ENCODE assay signal across 9 mouse cellular contexts in genomic region chr11:96300354-96301063, GRCm38 (mm10). TPM values are rescaled to one million over a fixed set of nuclear protein-coding genes. Genes with fewer than 3 reads are reported as not detected.
A peak's percentile ranks its signal among the peaks of the same experiment; 100 is the strongest.
DNase-seq lines count a peak whose midpoint lies in the region; ATAC-seq and TF ChIP-seq lines count a peak whose summit lies in the region.
"Had no signal": no experiment of that assay in that cellular context is flagged by ENCODE, and none has a peak within 500 bp of the region (broad histone marks: within the 10 kb centered on the region; RNA-seq: fewer than 3 reads in every experiment).

No protein-coding gene starts in this region.

- 3% methylated on average over 35 of the region's 35 CpGs for WGBS in lung, embryonic 14.5 days
- WGBS in hindbrain, embryonic 14.5 days = under 1% methylated on average over 35 of the region's 35 CpGs
- WGBS in kidney, postnatal 0 days = 17% methylated on average over 35 of the region's 35 CpGs
- 22% methylated on average over 35 of the region's 35 CpGs for WGBS in small intestine, adult 2 months
- 1% methylated on average over 35 of the region's 35 CpGs for WGBS in forebrain, embryonic 11.5 days

- peak; percentile 73 for DNase-seq in lung, embryonic 14.5 days
- DNase-seq in lung, postnatal 25 days (ENCODE audit: low spot score) = no peak
- DNase-seq in hindbrain, embryonic 14.5 days (ENCODE audit: low spot score) = no peak
- DNase-seq in kidney, postnatal 0 days (ENCODE audit: low spot score) = no peak
- no peak for DNase-seq in ovary, postnatal 36 days (ENCODE audit: low spot score)
- no peak for DNase-seq in forebrain, embryonic 11.5 days (ENCODE audit: low spot score)

- TF ChIP-seq CTCF in lung, embryonic 14.5 days (IDR thresholded peaks at IDR 0.05; ENCODE audit: low read depth) = no peak
- TF ChIP-seq CTCF in kidney, postnatal 0 days (IDR thresholded peaks at IDR 0.05; ENCODE audit: low read depth) = peak; percentile 32; the same call in 1 of the 2 replicates
- no peak for TF ChIP-seq CTCF in small intestine, adult 2 months (IDR thresholded peaks at IDR 0.05; ENCODE audit: extremely low read depth, insufficient read length, insufficient replicate concordance, low read depth, low read length)

- ATAC-seq in lung, embryonic 14.5 days (ENCODE audit: insufficient read depth) = no peak
- no peak for ATAC-seq in hindbrain, embryonic 14.5 days (ENCODE audit: low FRiP score)
- peak; percentile 19 for ATAC-seq in kidney, postnatal 0 days (replicated peaks; ENCODE audit: low FRiP score, low read depth)
- no peak for ATAC-seq in forebrain, embryonic 11.5 days (replicated peaks; ENCODE audit: low FRiP score)
- ATAC-seq: midbrain, embryonic 13.5 days had no signal

- H3K9me3 ChIP-seq in lung, embryonic 14.5 days (ENCODE audit: low read depth, low read length) = no peaks in the 10 kb centered on the region
- no peaks in the 10 kb centered on the region for H3K9me3 ChIP-seq in hindbrain, embryonic 14.5 days (ENCODE audit: control insufficient read depth, low read length)
- H3K9me3 ChIP-seq in kidney, postnatal 0 days (replicated peaks; ENCODE audit: low read length) = no peaks in the 10 kb centered on the region
- H3K9me3 ChIP-seq in forebrain, embryonic 11.5 days (ENCODE audit: control insufficient read depth, low read length) = no peaks in the 10 kb centered on the region
- H3K9me3 ChIP-seq: midbrain, embryonic 13.5 days had no signal

- peak overlapping the region; percentile 84 for H3K9ac ChIP-seq in lung, embryonic 14.5 days
- peak overlapping the region; percentile 97 for H3K9ac ChIP-seq in hindbrain, embryonic 14.5 days
- peak overlapping the region; percentile 98 for H3K9ac ChIP-seq in kidney, postnatal 0 days (ENCODE audit: low read depth, low read length)
- H3K9ac ChIP-seq in forebrain, embryonic 11.5 days (ENCODE audit: low read length) = no peak overlapping the region
- H3K9ac ChIP-seq: midbrain, embryonic 13.5 days had no signal

- peak overlapping the region; percentile 89 for H3K27ac ChIP-seq in lung, embryonic 14.5 days (ENCODE audit: low read depth)
- H3K27ac ChIP-seq in hindbrain, embryonic 14.5 days = peak overlapping the region; percentile 85
- peak overlapping the region; percentile 92 for H3K27ac ChIP-seq in kidney, postnatal 0 days
- H3K27ac ChIP-seq in small intestine, adult 2 months (ENCODE audit: insufficient read depth, low read depth, low read length) = no peak overlapping the region
- H3K27ac ChIP-seq in forebrain, embryonic 11.5 days (ENCODE audit: low read depth, low read length) = no peak overlapping the region
- H3K27ac ChIP-seq: midbrain, embryonic 13.5 days had no signal

- peak overlapping the region; percentile 72 for H3K4me3 ChIP-seq in lung, embryonic 14.5 days (ENCODE audit: low read depth, low read length)
- peak overlapping the region; percentile 48 for H3K4me3 ChIP-seq in hindbrain, embryonic 14.5 days (replicated peaks; ENCODE audit: low read length)
- peak overlapping the region; percentile 83 for H3K4me3 ChIP-seq in kidney, postnatal 0 days (replicated peaks; ENCODE audit: low read depth, low read length)
- H3K4me3 ChIP-seq in small intestine, adult 2 months (ENCODE audit: low read depth, low read length) = peak overlapping the region; percentile 67
- no peak overlapping the region for H3K4me3 ChIP-seq in forebrain, embryonic 11.5 days (ENCODE audit: low read depth, low read length)
- H3K4me3 ChIP-seq: midbrain, embryonic 13.5 days had no signal

- no peak for TF ChIP-seq POLR2A in small intestine, adult 2 months (IDR thresholded peaks at IDR 0.05; ENCODE audit: low read depth, low read length)

- peaks cover 7% of the 10 kb centered on the region for H3K36me3 ChIP-seq in lung, embryonic 14.5 days (ENCODE audit: insufficient read depth)
- H3K36me3 ChIP-seq in hindbrain, embryonic 14.5 days (replicated peaks; ENCODE audit: control insufficient read depth, insufficient read depth) = no peaks in the 10 kb centered on the region
- H3K36me3 ChIP-seq in kidney, postnatal 0 days (ENCODE audit: insufficient read depth, low read length) = 0 out of 2 replicates have a peak, but pooled peaks cover 5% of the 10 kb centered on the region
- H3K36me3 ChIP-seq in small intestine, adult 2 months (ENCODE audit: control insufficient read depth, insufficient read depth, low read length) = no peaks in the 10 kb centered on the region
- no peaks in the 10 kb centered on the region for H3K36me3 ChIP-seq in forebrain, embryonic 11.5 days (ENCODE audit: control insufficient read depth, insufficient read depth, low read length)
- H3K36me3 ChIP-seq: midbrain, embryonic 13.5 days had no signal

- peaks cover 86% of the 10 kb centered on the region for H3K27me3 ChIP-seq in lung, embryonic 14.5 days (ENCODE audit: insufficient read depth, low read length)
- H3K27me3 ChIP-seq in hindbrain, embryonic 14.5 days (ENCODE audit: control insufficient read depth, insufficient read depth, low read length) = peaks cover 88% of the 10 kb centered on the region
- H3K27me3 ChIP-seq in kidney, postnatal 0 days (ENCODE audit: insufficient read depth, low read length) = no peaks in the 10 kb centered on the region
- peaks cover 81% of the 10 kb centered on the region for H3K27me3 ChIP-seq in small intestine, adult 2 months (ENCODE audit: control insufficient read depth, insufficient read depth, low read length)
- peaks cover 100% of the 10 kb centered on the region for H3K27me3 ChIP-seq in forebrain, embryonic 11.5 days (ENCODE audit: control insufficient read depth, insufficient read depth, low read length)

- H3K4me2 ChIP-seq in lung, embryonic 14.5 days = peak overlapping the region; percentile 84
- peak overlapping the region; percentile 77 for H3K4me2 ChIP-seq in hindbrain, embryonic 14.5 days (replicated peaks)
- peak overlapping the region; percentile 96 for H3K4me2 ChIP-seq in kidney, postnatal 0 days (ENCODE audit: low read length)
- no peak overlapping the region for H3K4me2 ChIP-seq in forebrain, embryonic 11.5 days (ENCODE audit: low read depth, low read length, severe bottlenecking)
- H3K4me2 ChIP-seq: midbrain, embryonic 13.5 days had no signal

- H3K4me1 ChIP-seq in lung, embryonic 14.5 days (ENCODE audit: insufficient read depth) = no peaks in the 10 kb centered on the region
- H3K4me1 ChIP-seq in hindbrain, embryonic 14.5 days (replicated peaks; ENCODE audit: control insufficient read depth, insufficient read depth, low read length) = no peaks in the 10 kb centered on the region
- peaks cover 26% of the 10 kb centered on the region for H3K4me1 ChIP-seq in kidney, postnatal 0 days (replicated peaks; ENCODE audit: insufficient read depth, low read length)
- peaks cover 5% of the 10 kb centered on the region; the same call in 1 of the 2 replicates for H3K4me1 ChIP-seq in small intestine, adult 2 months (ENCODE audit: control insufficient read depth, insufficient read depth, insufficient read length, low read length)
- H3K4me1 ChIP-seq in forebrain, embryonic 11.5 days (replicated peaks; ENCODE audit: control insufficient read depth, insufficient read depth, low read length) = peaks cover 3% of the 10 kb centered on the region; the same call in 1 of the 2 replicates

RNA-seq across cellular contexts. Expression of gene Hoxb5, which starts 2.6 kb away (rescaled TPM):
- 65.9 and 76.1 TPM in 2 replicates for polyA plus RNA-seq in lung, embryonic 14.5 days (2014; fragmentation: Nextera tagmentation; extraction: Ambion mirVana)
- polyA plus RNA-seq in hindbrain, embryonic 14.5 days (2014; fragmentation: Nextera tagmentation; extraction: Ambion mirVana) = 140 and 157 TPM in 2 replicates
- polyA plus RNA-seq in kidney, postnatal 0 days (2015; fragmentation: Nextera tagmentation; extraction: Ambion mirVana) = 10.2 and 12.9 TPM in 2 replicates
- polyA plus RNA-seq in small intestine, adult 2 months (2012; rRNA removed) = 1.8 and 3.2 TPM in 2 replicates
- polyA plus RNA-seq in forebrain, embryonic 11.5 days (2014; fragmentation: Nextera tagmentation; extraction: Ambion mirVana) = 0.21 TPM in 1 of 2 replicates, not detected in the other

RNA-seq across cellular contexts. Expression of gene Hoxb6, which starts 8.2 kb away (rescaled TPM):
- 19.7 and 24.4 TPM in 2 replicates for polyA plus RNA-seq in lung, embryonic 14.5 days (2014; fragmentation: Nextera tagmentation; extraction: Ambion mirVana)
- 71.4 and 90.1 TPM in 2 replicates for polyA plus RNA-seq in hindbrain, embryonic 14.5 days (2014; fragmentation: Nextera tagmentation; extraction: Ambion mirVana)
- polyA plus RNA-seq in kidney, postnatal 0 days (2015; fragmentation: Nextera tagmentation; extraction: Ambion mirVana) = 45.0 and 47.8 TPM in 2 replicates
- 1.0 and 8.3 TPM in 2 replicates for polyA plus RNA-seq in small intestine, adult 2 months (2012; rRNA removed)
- not detected in 2 replicates for polyA plus RNA-seq in forebrain, embryonic 11.5 days (2014; fragmentation: Nextera tagmentation; extraction: Ambion mirVana)
- polyA plus RNA-seq: heart, postnatal 0 days; midbrain, embryonic 13.5 days had no signal

RNA-seq across cellular contexts. Expression of gene Hoxb7, which starts 14.1 kb away (rescaled TPM):
- 2.1 and 3.5 TPM in 2 replicates for polyA plus RNA-seq in lung, embryonic 14.5 days (2014; fragmentation: Nextera tagmentation; extraction: Ambion mirVana)
- polyA plus RNA-seq in hindbrain, embryonic 14.5 days (2014; fragmentation: Nextera tagmentation; extraction: Ambion mirVana) = 40.8 and 45.6 TPM in 2 replicates
- 56.1 and 58.9 TPM in 2 replicates for polyA plus RNA-seq in kidney, postnatal 0 days (2015; fragmentation: Nextera tagmentation; extraction: Ambion mirVana)
- polyA plus RNA-seq in small intestine, adult 2 months (2012; rRNA removed) = 0.17 and 1.5 TPM in 2 replicates
- 0.21 TPM in 1 of 2 replicates, not detected in the other for polyA plus RNA-seq in forebrain, embryonic 11.5 days (2014; fragmentation: Nextera tagmentation; extraction: Ambion mirVana)
- polyA plus RNA-seq: midbrain, embryonic 13.5 days had no signal

RNA-seq across cellular contexts. Expression of gene Hoxb4, which starts 17.6 kb away (rescaled TPM):
- 3.8 and 3.9 TPM in 2 replicates for polyA plus RNA-seq in lung, embryonic 14.5 days (2014; fragmentation: Nextera tagmentation; extraction: Ambion mirVana)
- 4.0 and 5.4 TPM in 2 replicates for polyA plus RNA-seq in hindbrain, embryonic 14.5 days (2014; fragmentation: Nextera tagmentation; extraction: Ambion mirVana)
- polyA plus RNA-seq in kidney, postnatal 0 days (2015; fragmentation: Nextera tagmentation; extraction: Ambion mirVana) = 3.6 and 3.8 TPM in 2 replicates
- 1.4 and 2.9 TPM in 2 replicates for polyA plus RNA-seq in small intestine, adult 2 months (2012; rRNA removed)
- not detected in 2 replicates for polyA plus RNA-seq in forebrain, embryonic 11.5 days (2014; fragmentation: Nextera tagmentation; extraction: Ambion mirVana)
- polyA plus RNA-seq: midbrain, embryonic 13.5 days had no signal

RNA-seq across cellular contexts. Expression of gene Hoxb8, which starts 18.8 kb away (rescaled TPM):
- 0.99 and 1.4 TPM in 2 replicates for polyA plus RNA-seq in lung, embryonic 14.5 days (2014; fragmentation: Nextera tagmentation; extraction: Ambion mirVana)
- 41.2 and 50.6 TPM in 2 replicates for polyA plus RNA-seq in hindbrain, embryonic 14.5 days (2014; fragmentation: Nextera tagmentation; extraction: Ambion mirVana)
- polyA plus RNA-seq in kidney, postnatal 0 days (2015; fragmentation: Nextera tagmentation; extraction: Ambion mirVana) = 8.7 and 12.2 TPM in 2 replicates
- 0.38 and 5.3 TPM in 2 replicates for polyA plus RNA-seq in small intestine, adult 2 months (2012; rRNA removed)
- not detected in 2 replicates for polyA plus RNA-seq in forebrain, embryonic 11.5 days (2014; fragmentation: Nextera tagmentation; extraction: Ambion mirVana)
- polyA plus RNA-seq: heart, postnatal 0 days; midbrain, embryonic 13.5 days had no signal

Comparison
In these comparisons a context has a peak if more than half of its experiments do, and no peak if none do; other contexts are left out.
1. H3K27ac ChIP-seq: peak in lung, embryonic 14.5 days (single experiment), hindbrain, embryonic 14.5 days (single experiment) and kidney, postnatal 0 days (single experiment); none in small intestine, adult 2 months (single experiment) and forebrain, embryonic 11.5 days (single experiment).